Mouse (Mus musculus): ENCODE measurements around the gene Iqschfp.

DNA sequence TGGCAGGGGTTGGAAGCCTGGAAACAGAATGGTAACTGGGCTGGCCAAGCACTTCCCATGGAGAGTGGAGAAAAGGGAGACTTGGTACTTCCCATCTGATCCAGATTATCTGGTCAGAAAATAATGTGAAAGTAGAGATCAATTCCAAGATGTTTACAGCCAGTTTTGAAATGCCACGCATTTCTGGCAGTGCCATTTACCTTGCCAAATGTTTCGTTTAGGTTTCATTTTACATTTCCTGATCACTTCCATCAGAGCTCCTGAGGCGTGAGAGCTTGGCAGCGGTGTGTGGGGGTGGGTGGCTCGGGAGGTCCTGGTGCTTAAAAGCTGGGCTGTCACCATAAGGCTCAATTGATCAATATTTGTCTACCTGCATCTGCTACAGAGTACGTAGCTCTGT is 599.5 kb downstream of the Iqschfp start:
- no peak for TF ChIP-seq MYOD1 (IDR thresholded peaks at IDR 0.05; ENCODE audit: control insufficient read depth, insufficient read length, low read depth)
- TF ChIP-seq CTCF (IDR thresholded peaks at IDR 0.05; ENCODE audit: control insufficient read depth, insufficient read depth, insufficient read length) = no peak
- TF ChIP-seq MAX (IDR thresholded peaks at IDR 0.05) = no peak
- no peak for TF ChIP-seq USF1 (IDR thresholded peaks at IDR 0.05; ENCODE audit: low read depth)
- no peak for TF ChIP-seq CEBPB (IDR thresholded peaks at IDR 0.05; ENCODE audit: low read depth)
- TF ChIP-seq FOSL1 (IDR thresholded peaks at IDR 0.05; ENCODE audit: insufficient read depth, low read length, poor library complexity, severe bottlenecking) = no peak
- no peak for TF ChIP-seq MYOG (IDR thresholded peaks at IDR 0.05; ENCODE audit: control insufficient read depth, extremely low read depth, insufficient read length)

Measured in C2C12 (cell line).